Comparison of ENCODE assay signal across 9 mouse cellular contexts in genomic region chr17:13699716-13700115, GRCm38 (mm10).
DNase-seq lines count a peak whose midpoint lies in the region; ATAC-seq and TF ChIP-seq lines count a peak whose summit lies in the region.
"Had no signal": no experiment of that assay in that cellular context is flagged by ENCODE, and none has a peak within 500 bp of the region (broad histone marks: within the 10 kb centered on the region; RNA-seq: fewer than 3 reads in every experiment).

No protein-coding gene starts in this region.

- no peaks in the 10 kb centered on the region for H3K27me3 ChIP-seq in forebrain, embryonic 14.5 days (replicated peaks; ENCODE audit: control insufficient read depth, insufficient read depth, low read length)
- no peaks in the 10 kb centered on the region for H3K27me3 ChIP-seq in hindbrain, postnatal 0 days (ENCODE audit: insufficient read depth, low read length)
- no peaks in the 10 kb centered on the region for H3K27me3 ChIP-seq in liver, embryonic 16.5 days (ENCODE audit: control insufficient read depth, insufficient read depth, low read depth, low read length)

- 66% methylated on average over 7 of the region's 7 CpGs for WGBS in forebrain, embryonic 14.5 days
- 61% methylated on average over 7 of the region's 7 CpGs for WGBS in hindbrain, postnatal 0 days
- 27% methylated on average over 7 of the region's 7 CpGs for WGBS in liver, embryonic 16.5 days (ENCODE audit: insufficient replicate concordance)

- H3K4me1 ChIP-seq in forebrain, embryonic 14.5 days (ENCODE audit: control insufficient read depth, insufficient read depth, low read length) = peaks cover 13% of the 10 kb centered on the region
- H3K4me1 ChIP-seq in hindbrain, postnatal 0 days (ENCODE audit: insufficient read depth, low read length) = peaks cover 4% of the 10 kb centered on the region; the same call in 1 of the 2 replicates
- H3K4me1 ChIP-seq in liver, embryonic 16.5 days (ENCODE audit: control insufficient read depth, low read depth, low read length) = no peaks in the 10 kb centered on the region; the same call in 1 of the 2 replicates
- H3K4me1 ChIP-seq: megakaryocyte, embryonic 14.5 days had no signal

- TF ChIP-seq CTCF in hindbrain, postnatal 0 days (IDR thresholded peaks at IDR 0.05; ENCODE audit: low read depth) = no peak

- H3K4me3 ChIP-seq in forebrain, embryonic 14.5 days (ENCODE audit: low read depth, low read length) = no peak overlapping the region
- no peak overlapping the region for H3K4me3 ChIP-seq in hindbrain, postnatal 0 days (ENCODE audit: low read length)
- no peak overlapping the region for H3K4me3 ChIP-seq in liver, embryonic 16.5 days (ENCODE audit: low read depth, low read length)
- H3K4me3 ChIP-seq: megakaryocyte, embryonic 14.5 days had no signal

- no peak for ATAC-seq in forebrain, embryonic 14.5 days
- no peak for ATAC-seq in hindbrain, postnatal 0 days
- peak; percentile 38 for ATAC-seq in liver, embryonic 16.5 days (ENCODE audit: low read depth)

- H3K9ac ChIP-seq in forebrain, embryonic 14.5 days (ENCODE audit: low read length) = no peak overlapping the region
- no peak overlapping the region for H3K9ac ChIP-seq in hindbrain, postnatal 0 days (replicated peaks; ENCODE audit: low read length)
- no peak overlapping the region for H3K9ac ChIP-seq in liver, embryonic 16.5 days (ENCODE audit: low read depth, low read length)

- H3K4me2 ChIP-seq in forebrain, embryonic 14.5 days (ENCODE audit: low read length) = no peak overlapping the region
- H3K4me2 ChIP-seq in hindbrain, postnatal 0 days (ENCODE audit: low read depth, low read length) = no peak overlapping the region
- peak overlapping the region; percentile 1; the same call in 1 of the 2 replicates for H3K4me2 ChIP-seq in liver, embryonic 16.5 days (ENCODE audit: low read depth, low read length)

- intact Hi-C loops in left cerebral cortex, postnatal 36 days (cut with DNase I) = no loop called here

- no peaks in the 10 kb centered on the region for H3K36me3 ChIP-seq in forebrain, embryonic 14.5 days (ENCODE audit: control insufficient read depth, insufficient read depth, low read length)
- H3K36me3 ChIP-seq in hindbrain, postnatal 0 days (ENCODE audit: insufficient read depth, low read length) = no peaks in the 10 kb centered on the region
- no peaks in the 10 kb centered on the region for H3K36me3 ChIP-seq in liver, embryonic 16.5 days (ENCODE audit: control insufficient read depth, insufficient read depth)

- peak; percentile 14 for DNase-seq in ZHBTc4 (ENCODE audit: low read depth, low spot score)
- no peak for DNase-seq in forebrain, embryonic 14.5 days (ENCODE audit: low spot score)
- DNase-seq in hindbrain, postnatal 0 days (ENCODE audit: low spot score) = no peak
- no peak for DNase-seq in left cerebral cortex, postnatal 36 days (ENCODE audit: low spot score in 2 of 2)
- DNase-seq in urinary bladder, postnatal 4 days (ENCODE audit: low spot score in 2 of 2) = no peak
- DNase-seq in retina, embryonic 14.5 days (ENCODE audit: low spot score) = no peak
- DNase-seq in embryo, embryonic 10 days (ENCODE audit: low spot score) = no peak

- 0 out of 2 replicates have a peak overlapping the region, but pooled peaks have one; percentile 9 for H3K27ac ChIP-seq in forebrain, embryonic 14.5 days (ENCODE audit: low read depth, low read length)
- H3K27ac ChIP-seq in hindbrain, postnatal 0 days = peak overlapping the region; percentile 56; the same call in 1 of the 2 replicates
- peak overlapping the region; percentile 69 for H3K27ac ChIP-seq in liver, embryonic 16.5 days (ENCODE audit: low read length)

- H3K9me3 ChIP-seq in forebrain, embryonic 14.5 days (replicated peaks; ENCODE audit: control insufficient read depth, low read length) = no peaks in the 10 kb centered on the region
- no peaks in the 10 kb centered on the region for H3K9me3 ChIP-seq in hindbrain, postnatal 0 days (ENCODE audit: low read length)
- no peaks in the 10 kb centered on the region for H3K9me3 ChIP-seq in liver, embryonic 16.5 days (replicated peaks; ENCODE audit: control insufficient read depth, low read length)

Comparison
In these comparisons a context has a peak if more than half of its experiments do, and no peak if none do; other contexts are left out.
1. H3K27ac ChIP-seq: peak in every context shown above with its lines; median percentile 69 in liver, embryonic 16.5 days; 56 in hindbrain, postnatal 0 days; 9 in forebrain, embryonic 14.5 days.